Mouse (Mus musculus) limb, embryonic 14.5 days (tissue): ENCODE results near the gene Acoxl. TPM values are rescaled to one million over a fixed set of nuclear protein-coding genes. Genes with fewer than 3 reads are reported as not detected.

Experiments
- ATAC-seq: fragments of 200-750 bp; cut with Nextera tagmentation; 2 replicates; pipeline ENCODE4 v1.8.0; 2017; ENCODE audit warnings: low read depth, moderate number of reproducible peaks, moderate TSS enrichment; ENCODE audit not compliant: low FRiP score
- DNase-seq: peaks from one replicate; pipeline ENCODE4 v3.0.0-alpha.2; 2015; ENCODE audit warnings: low spot score
- H3K27ac ChIP-seq: fragments of 300-500 bp; sonication (generic); replicated peaks from 2 replicates; pipeline ENCODE4 v1.5.1; 2014; ENCODE audit warnings: low read depth, mild to moderate bottlenecking, low read length, moderate library complexity, mixed read lengths
- H3K27me3 ChIP-seq: fragments of 300-500 bp; sonication (generic); 2 replicates; pipeline ENCODE4 v1.6.1; 2014; ENCODE audit warnings: low read length, mixed read lengths; ENCODE audit not compliant: control insufficient read depth, insufficient read depth
- H3K36me3 ChIP-seq: fragments of 300-500 bp; sonication (generic); 2 replicates; pipeline ENCODE4 v1.6.1; 2014; ENCODE audit warnings: mild to moderate bottlenecking, low read length, moderate library complexity, mixed read lengths; ENCODE audit not compliant: control insufficient read depth, insufficient read depth
- H3K4me1 ChIP-seq: fragments of 300-500 bp; sonication (generic); 2 replicates; pipeline ENCODE4 v1.6.1; 2014; ENCODE audit warnings: antibody characterized with exemption, low read length, mixed read lengths; ENCODE audit not compliant: control insufficient read depth, insufficient read depth
- H3K4me2 ChIP-seq: fragments of 300-500 bp; sonication (generic); replicated peaks from 2 replicates; pipeline ENCODE4 v1.6.1; 2014; ENCODE audit warnings: low read depth, mild to moderate bottlenecking, low read length, moderate library complexity; ENCODE audit not compliant: severe bottlenecking
- H3K4me3 ChIP-seq: fragments of 300-500 bp; sonication (generic); replicated peaks from 2 replicates; pipeline ENCODE4 v1.5.1; 2014; ENCODE audit warnings: low read length
- H3K9ac ChIP-seq: fragments of 300-500 bp; sonication (generic); 2 replicates; pipeline ENCODE4 v1.6.1; 2014; ENCODE audit warnings: mild to moderate bottlenecking, low read depth, low read length, moderate library complexity; ENCODE audit not compliant: severe bottlenecking
- H3K9me3 ChIP-seq: fragments of 300-500 bp; sonication (generic); 2 replicates; pipeline ENCODE4 v1.6.1; 2016; ENCODE audit warnings: low read length; ENCODE audit not compliant: control insufficient read depth
- POLR2A ChIP-seq: fragments of 200-500 bp; IDR thresholded peaks from 2 replicates; pipeline ENCODE4 v1.8.0; 2012; ENCODE audit warnings: inconsistent platforms, mild to moderate bottlenecking, moderate library complexity, borderline replicate concordance; ENCODE audit not compliant: insufficient read depth, insufficient read length; ENCODE audit errors: extremely low read depth
- WGBS: fragments of 180-500 bp; shearing (Covaris S2); extraction: QIAGEN DNeasy Blood & Tissue Kit; methylation state at CpG from one replicate; pipeline ENCODE4 v1.1.7; 2014; 5-methylcytosine and 5-hydroxymethylcytosine counted together
- polyA plus RNA-seq, 2 experiments: library from polyadenylated mRNA; depleted of rRNA in 1 of 2; stranded (reverse) in 1 of 2; unstranded in 1 of 2; fragments of >200 nt; fragmentation: Nextera tagmentation in 1 of 2; extraction: Ambion mirVana in 1 of 2; gene quantifications; 2 replicates each; pipeline versions ENCODE4 v1.2.1 to v1.2.3; 2012 to 2014

Acoxl gene
- polyA plus RNA-seq, 2 experiments, result 0.13 TPM; not detected in 1

GRCm38 (mm10) chr2:128087798-128088545 is 249.3 kb downstream of the Acoxl start:
- DNase-seq (no peak), ATAC-seq (no peak)
- Histone ChIP-seq H3K36me3 (no peaks in the 10 kb centered on the region), H3K27ac (no peak overlapping the region), H3K4me2 (no peak overlapping the region), H3K4me1 (0 out of 2 replicates have a peak, but pooled peaks cover 3% of the 10 kb centered on the region), H3K27me3 (no peaks in the 10 kb centered on the region), H3K9me3 (no peaks in the 10 kb centered on the region), H3K4me3 (no peak overlapping the region), H3K9ac (no peak overlapping the region)
- TF ChIP-seq POLR2A, result no peak
- WGBS, result 79% methylated on average over 8 of the region's 8 CpGs

GRCm38 (mm10) chr2:128090283-128090885 is 251.7 kb downstream of the Acoxl start:
- Histone ChIP-seq H3K27me3 (no peaks in the 10 kb centered on the region), H3K9me3 (no peaks in the 10 kb centered on the region), H3K9ac (no peak overlapping the region), H3K4me3 (no peak overlapping the region), H3K4me1 (0 out of 2 replicates have a peak, but pooled peaks cover 3% of the 10 kb centered on the region), H3K27ac (no peak overlapping the region), H3K36me3 (no peaks in the 10 kb centered on the region), H3K4me2 (no peak overlapping the region)
- 86% methylated on average over 6 of the region's 6 CpGs for WGBS
- DNase-seq, result no peak
- TF ChIP-seq POLR2A, result no peak
- ATAC-seq, result no peak

DNA sequence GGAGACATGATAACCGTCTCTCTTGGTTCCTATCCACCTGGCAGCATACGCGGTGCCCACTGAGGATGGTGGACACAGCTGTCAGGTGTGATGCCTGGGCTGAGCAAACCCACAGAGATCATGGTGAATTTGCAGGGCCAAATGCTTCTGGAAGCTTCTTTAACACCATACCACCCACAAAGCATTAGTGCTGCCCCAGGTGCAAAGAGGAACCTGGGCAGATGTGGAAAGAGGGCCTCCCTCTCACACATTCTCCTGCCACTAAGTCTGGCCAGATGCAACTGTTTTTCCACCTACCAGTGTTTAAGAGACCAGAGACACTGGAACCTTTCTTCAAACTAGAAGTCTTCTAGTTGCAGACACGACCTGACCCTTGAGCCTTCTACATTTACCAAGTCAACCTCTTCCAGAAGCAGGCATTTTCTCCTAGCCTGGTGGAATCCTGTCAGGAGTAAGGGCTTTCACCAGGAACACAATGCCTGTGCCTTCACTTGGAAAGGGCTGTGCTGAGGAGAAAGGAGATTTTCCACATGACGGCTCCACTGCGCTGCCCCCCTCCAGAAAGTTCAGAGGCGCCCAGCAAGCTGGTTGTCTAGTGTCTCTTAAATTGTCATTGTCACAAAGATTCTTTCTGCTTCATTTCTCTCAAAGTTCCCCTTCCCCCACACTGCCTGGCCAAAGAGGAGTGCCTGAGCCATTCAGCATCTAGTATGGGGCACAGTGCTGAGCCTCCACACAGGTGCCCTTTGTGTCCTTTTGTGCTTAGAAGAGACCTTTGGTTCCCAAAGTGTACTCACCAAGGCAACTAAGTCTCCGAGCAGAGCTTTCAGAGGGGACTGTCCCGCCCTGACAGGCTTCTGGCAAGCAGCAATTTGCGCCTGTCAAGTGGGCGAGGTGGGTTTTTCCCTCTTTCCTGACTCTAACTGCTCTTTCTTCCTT is 253.0 kb downstream of the Acoxl start:
- WGBS, result 84% methylated on average over 11 of the region's 11 CpGs
- Histone ChIP-seq H3K4me1 (no peaks in the 10 kb centered on the region), H3K36me3 (no peaks in the 10 kb centered on the region), H3K9ac (no peak overlapping the region), H3K27ac (no peak overlapping the region), H3K27me3 (no peaks in the 10 kb centered on the region), H3K9me3 (no peaks in the 10 kb centered on the region), H3K4me3 (no peak overlapping the region), H3K4me2 (no peak overlapping the region)
- DNase-seq (no peak), ATAC-seq (no peak)
- no peak for TF ChIP-seq POLR2A

DNA sequence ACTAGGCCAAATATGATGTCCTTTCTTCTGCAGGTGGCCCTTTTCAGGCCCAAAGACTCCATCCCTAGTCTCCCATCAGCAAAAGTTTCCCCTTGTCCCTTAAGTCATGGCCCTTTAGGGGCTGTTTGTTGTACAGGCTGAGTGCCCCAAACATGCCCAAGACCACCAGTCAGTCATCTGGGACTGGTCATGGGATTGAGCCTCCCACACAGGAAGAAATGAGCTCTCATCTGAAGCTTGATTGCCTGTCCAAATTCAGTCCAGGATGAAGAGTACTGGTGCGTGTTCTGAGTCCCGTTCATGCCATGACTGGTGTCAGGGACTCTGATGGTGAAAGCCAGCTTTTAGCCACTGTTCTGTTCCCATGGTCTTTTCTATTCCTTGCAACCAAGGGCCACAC is 253.8 kb downstream of the Acoxl start:
- no peak for ATAC-seq
- H3K27ac ChIP-seq, result no peak overlapping the region
- no peak overlapping the region for H3K4me3 ChIP-seq
- WGBS, result 85% methylated on average over 2 of the region's 2 CpGs
- TF ChIP-seq POLR2A, result no peak
- no peaks in the 10 kb centered on the region for H3K4me1 ChIP-seq
- no peak for DNase-seq
- H3K27me3 ChIP-seq, result no peaks in the 10 kb centered on the region
- no peaks in the 10 kb centered on the region for H3K36me3 ChIP-seq
- H3K9me3 ChIP-seq, result no peaks in the 10 kb centered on the region
- no peak overlapping the region for H3K9ac ChIP-seq
- H3K4me2 ChIP-seq, result no peak overlapping the region

GRCm38 (mm10) chr2:128094196-128094595 is 255.5 kb downstream of the Acoxl start:
- no peak for TF ChIP-seq POLR2A
- DNase-seq, result no peak
- no peaks in the 10 kb centered on the region for H3K9me3 ChIP-seq
- no peak overlapping the region for H3K27ac ChIP-seq
- no peaks in the 10 kb centered on the region for H3K36me3 ChIP-seq
- H3K4me2 ChIP-seq, result no peak overlapping the region
- H3K4me3 ChIP-seq, result no peak overlapping the region
- no peaks in the 10 kb centered on the region for H3K4me1 ChIP-seq
- ATAC-seq, result no peak
- H3K9ac ChIP-seq, result no peak overlapping the region
- H3K27me3 ChIP-seq, result no peaks in the 10 kb centered on the region
- WGBS, result 77% methylated on average over 5 of the region's 5 CpGs
